Mouse (Mus musculus) heart, postnatal 0 days (tissue): Measurements from ENCODE around the gene Psmb7.

Experiments used
- CTCF ChIP-seq: IDR thresholded peaks from 2 replicates; pipeline ENCODE4 v1.5.1; 2016; ENCODE audit warnings: antibody characterized with exemption, control low read depth, low read depth
- EP300 ChIP-seq: IDR thresholded peaks from 2 replicates; pipeline ENCODE4 v1.6.1; 2016; ENCODE audit warnings: antibody characterized with exemption, low read depth

- TF ChIP-seq CTCF (no peak), EP300 (no peak)
Observed at GRCm38 (mm10) chr2:38653293-38653619, 9.4 kb upstream of the Psmb7 start.
